Mouse (Mus musculus) skeletal muscle tissue, adult 2 months (tissue): ENCODE measurements around the gene Fastk.
"Not testable (repeated sequence)": the region's sequence is repeated elsewhere in the genome, so short reads cannot be mapped to it uniquely, and the experiment has no call there.

Experiments
- DNase-seq: peaks from one replicate; pipeline ENCODE4 v3.0.0-alpha.2; 2012; ENCODE audit warnings: low read depth, low spot score

The Fastk gene

GRCm38 (mm10) chr5:24424004-24424781 lies 20.9 kb downstream of the Fastk start:
- no peak for DNase-seq

- peak; percentile 99 for DNase-seq
Observed at GRCm38 (mm10) chr5:24423129-24424003, 21.7 kb downstream of the Fastk start, which contains the start of the genes Cdk5 and Slc4a2. Gene Cdk5, minus strand, starts transcription at chr5:24423530. Gene Slc4a2, plus strand, starts transcription at chr5:24423837.

- no peak for DNase-seq
Observed at GRCm38 (mm10) chr5:24420381-24420780, 24.7 kb downstream of the Fastk start.

- DNase-seq = no peak
Observed at GRCm38 (mm10) chr5:24417587-24417986, 27.5 kb downstream of the Fastk start.

GRCm38 (mm10) chr5:24416222-24416736 lies 28.8 kb downstream of the Fastk start:
- no peak for DNase-seq

GRCm38 (mm10) chr5:24413938-24414337 lies 31.1 kb downstream of the Fastk start:
- DNase-seq = no peak

- DNase-seq = no peak
Observed at GRCm38 (mm10) chr5:24413042-24413693, 31.9 kb downstream of the Fastk start, which contains the start of gene Asic3. Gene Asic3, plus strand, starts transcription at chr5:24413392.

- no peak for DNase-seq
Observed at GRCm38 (mm10) chr5:24412063-24412462, 33.0 kb downstream of the Fastk start.

- no peak for DNase-seq
Observed at GRCm38 (mm10) chr5:24409466-24409865, 35.6 kb downstream of the Fastk start.

GRCm38 (mm10) chr5:24408651-24409050 lies 36.4 kb downstream of the Fastk start:
- no peak for DNase-seq

GRCm38 (mm10) chr5:24405389-24405876 lies 39.7 kb downstream of the Fastk start:
- no peak for DNase-seq

- no peak for DNase-seq
Observed at GRCm38 (mm10) chr5:24404594-24405360, 40.3 kb downstream of the Fastk start.

- no peak for DNase-seq
Observed at GRCm38 (mm10) chr5:24401969-24402368, 43.1 kb downstream of the Fastk start.

GRCm38 (mm10) chr5:24400911-24401605 lies 44.0 kb downstream of the Fastk start:
- no peak for DNase-seq

- DNase-seq = no peak
Observed at GRCm38 (mm10) chr5:24400362-24400761, 44.7 kb downstream of the Fastk start.

- DNase-seq = no peak
Observed at GRCm38 (mm10) chr5:24399686-24400085, 45.4 kb downstream of the Fastk start.

- not testable (repeated sequence) for DNase-seq
Observed at GRCm38 (mm10) chr5:24396254-24396653, 48.8 kb downstream of the Fastk start.

GRCm38 (mm10) chr5:24394165-24394894 lies 50.8 kb downstream of the Fastk start:
- DNase-seq = peak; percentile 98

- DNase-seq = peak; percentile 59
Observed at GRCm38 (mm10) chr5:24393392-24393997, 51.6 kb downstream of the Fastk start, which contains the start of gene Abcb8. Gene Abcb8, plus strand, starts transcription at chr5:24393663.
